Mouse (Mus musculus) spleen, postnatal 14 days (tissue): Measurements from ENCODE around the gene Sephs1.

Experiments used
- DNase-seq, 2 experiments: peaks; one replicate each; pipeline ENCODE4 v3.0.0; 2021 to 2022; ENCODE audit warnings: low spot score in 2 of 2

The Sephs1 gene

DNA sequence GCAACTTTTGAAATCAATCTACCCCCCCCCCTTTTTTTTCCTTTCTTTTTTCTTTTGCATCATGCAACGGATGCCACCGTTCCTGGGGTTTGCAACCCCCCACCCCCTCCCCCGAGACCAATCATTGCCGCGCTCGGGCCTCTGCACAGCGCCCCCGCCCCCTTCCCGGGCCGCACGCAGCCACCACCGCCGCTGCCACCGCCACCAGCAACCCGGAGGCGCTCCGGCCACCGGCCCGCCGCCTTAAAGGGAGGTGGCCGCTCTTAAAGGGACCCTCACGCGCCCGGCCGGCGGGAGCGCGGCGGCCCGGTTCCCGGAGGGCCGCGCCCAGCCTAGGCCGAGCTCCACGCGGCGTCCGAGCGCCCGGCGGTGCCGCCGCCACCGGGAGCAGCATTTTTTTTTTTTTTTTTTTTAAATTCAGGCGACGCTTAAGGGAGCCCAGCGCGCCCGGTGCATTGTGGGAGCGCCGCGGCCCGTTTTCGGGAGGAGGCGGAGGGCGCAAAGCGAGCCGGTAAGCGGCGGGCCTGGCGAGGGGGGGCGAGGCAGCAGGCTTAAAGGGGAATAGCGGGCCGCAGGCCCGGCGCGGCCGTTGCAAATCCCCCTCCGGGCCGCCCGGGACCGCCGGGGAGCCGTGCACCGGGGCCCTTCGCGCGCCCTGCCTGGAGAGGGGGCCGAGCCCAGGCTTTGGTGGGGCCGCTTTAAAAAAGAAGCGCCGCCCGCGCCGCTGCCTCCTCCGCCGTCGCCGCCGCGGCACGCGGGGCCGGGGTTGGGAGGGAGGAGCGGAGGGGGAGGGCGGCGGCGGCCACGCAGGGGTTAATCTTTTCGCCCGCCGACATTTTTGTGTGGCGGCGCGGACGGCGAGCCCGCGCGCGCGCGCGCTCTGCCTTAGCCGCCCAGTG, at the start of gene Sephs1:
TSS of gene Sephs1 (plus strand) at position 215 of the 899 bp plus-strand sequence.
- DNase-seq = peak; percentile 68 to 73

DNA sequence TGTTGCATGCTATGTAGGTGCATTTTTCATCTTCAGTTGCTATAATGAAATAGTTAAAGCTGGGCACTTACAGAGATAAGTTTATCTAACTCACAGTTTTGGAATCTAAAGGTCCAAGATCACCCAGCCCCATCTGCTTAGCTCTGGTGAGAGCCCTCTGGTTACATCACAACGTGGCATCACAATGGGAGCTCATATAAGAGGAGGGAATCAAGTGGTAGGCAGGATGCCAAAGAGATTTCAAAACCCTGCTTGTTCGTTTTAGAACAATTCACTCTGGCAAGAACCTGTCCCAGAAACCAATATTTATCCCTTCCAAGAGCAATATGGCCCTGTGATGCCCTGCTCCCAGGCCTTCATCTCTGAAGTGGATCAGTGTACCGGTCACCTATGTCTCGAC, 49.2 kb upstream of the Sephs1 start:
- no peak for DNase-seq

- DNase-seq = no peak
These were observed 31.9 kb upstream of the Sephs1 start for GRCm38 (mm10) chr2:4849449-4849848.

GRCm38 (mm10) chr2:4857186-4857585, 24.2 kb upstream of the Sephs1 start:
- no peak for DNase-seq

- no peak for DNase-seq
These were observed 23.2 kb upstream of the Sephs1 start for GRCm38 (mm10) chr2:4858161-4858560.

- DNase-seq = peak; percentile 35 to 56
These were observed 17.2 kb upstream of the Sephs1 start for GRCm38 (mm10) chr2:4864008-4864816.

- no peak for DNase-seq
These were observed 16.5 kb upstream of the Sephs1 start for GRCm38 (mm10) chr2:4864817-4865296.

DNA sequence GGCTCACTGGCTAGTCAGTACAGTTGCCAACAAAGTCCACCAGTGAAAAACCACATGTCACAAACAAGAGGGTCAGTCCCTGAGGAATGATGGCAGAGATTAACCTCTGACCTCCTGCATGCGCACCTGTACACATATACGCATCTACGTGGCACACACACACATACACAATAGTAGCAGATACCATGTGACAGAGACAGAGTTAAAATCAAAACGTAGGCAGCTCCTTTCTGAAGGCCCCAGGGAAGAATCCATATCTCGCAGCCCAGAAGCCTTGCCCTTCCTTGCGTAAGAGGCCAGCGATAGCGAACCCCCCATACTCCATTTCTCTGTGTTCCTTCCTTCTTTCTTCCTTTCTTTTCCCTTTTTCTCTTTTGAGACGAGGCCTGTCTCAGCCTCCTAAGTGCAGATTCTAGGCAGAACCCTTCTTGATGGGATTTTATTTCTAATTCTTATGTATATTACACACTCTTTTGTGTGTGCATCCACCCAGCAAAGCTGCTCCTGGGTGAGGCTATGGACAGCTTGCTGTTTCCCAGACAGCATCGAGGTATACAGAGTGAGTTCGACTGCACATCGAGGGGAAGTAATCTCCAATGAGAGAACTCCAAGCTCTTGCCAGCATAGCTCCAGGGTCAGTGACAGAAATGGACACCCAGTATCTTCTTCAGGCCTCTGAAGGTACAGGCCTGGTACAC, 13.2 kb upstream of the Sephs1 start:
- DNase-seq = no peak

DNA sequence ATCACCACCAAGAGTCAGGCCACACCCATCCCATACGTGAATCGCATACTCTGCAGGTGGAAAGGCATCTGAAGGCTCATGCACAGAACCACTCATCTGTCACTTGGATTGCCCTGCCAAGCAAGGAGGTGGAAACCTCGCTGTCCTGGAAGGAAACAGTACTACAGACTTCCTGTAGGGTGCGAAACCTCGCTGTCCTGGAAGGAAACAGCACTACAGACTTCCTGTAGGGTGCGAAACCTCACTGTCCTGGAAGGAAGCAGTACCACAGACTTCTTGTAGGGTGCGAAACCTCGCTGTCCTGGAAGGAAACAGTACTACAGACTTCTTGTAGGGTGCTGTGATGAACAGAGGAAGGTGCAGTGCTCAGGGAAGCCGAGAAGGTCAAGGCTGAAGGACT, 8.6 kb upstream of the Sephs1 start:
- no peak for DNase-seq

DNA sequence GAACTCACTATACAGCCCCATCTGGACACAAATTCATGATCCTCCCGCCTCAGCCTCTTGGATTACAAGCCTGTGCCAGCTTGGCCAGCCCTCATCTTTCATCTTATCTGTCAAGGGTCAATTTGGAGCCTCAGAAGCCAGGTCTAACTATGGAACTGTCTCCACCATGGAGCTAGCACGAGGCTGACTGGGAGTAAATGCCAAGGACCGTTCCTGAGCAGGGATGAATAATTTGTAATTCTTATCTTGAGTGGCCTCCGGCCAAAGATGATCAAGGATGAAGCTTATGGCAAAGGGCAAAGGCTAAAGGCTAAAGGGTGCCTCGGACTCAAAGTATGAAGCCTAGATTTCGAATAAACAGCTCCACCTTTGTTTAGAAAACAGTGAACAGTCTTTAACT, 8.0 kb upstream of the Sephs1 start:
- DNase-seq = no peak

GRCm38 (mm10) chr2:4875090-4875489, 6.3 kb upstream of the Sephs1 start:
- no peak for DNase-seq

GRCm38 (mm10) chr2:4876131-4876530, 5.2 kb upstream of the Sephs1 start:
- no peak for DNase-seq

GRCm38 (mm10) chr2:4880737-4881349, 521 bp upstream of the Sephs1 start:
- peak in 1 of 2 experiments; percentile 9 for DNase-seq

DNA sequence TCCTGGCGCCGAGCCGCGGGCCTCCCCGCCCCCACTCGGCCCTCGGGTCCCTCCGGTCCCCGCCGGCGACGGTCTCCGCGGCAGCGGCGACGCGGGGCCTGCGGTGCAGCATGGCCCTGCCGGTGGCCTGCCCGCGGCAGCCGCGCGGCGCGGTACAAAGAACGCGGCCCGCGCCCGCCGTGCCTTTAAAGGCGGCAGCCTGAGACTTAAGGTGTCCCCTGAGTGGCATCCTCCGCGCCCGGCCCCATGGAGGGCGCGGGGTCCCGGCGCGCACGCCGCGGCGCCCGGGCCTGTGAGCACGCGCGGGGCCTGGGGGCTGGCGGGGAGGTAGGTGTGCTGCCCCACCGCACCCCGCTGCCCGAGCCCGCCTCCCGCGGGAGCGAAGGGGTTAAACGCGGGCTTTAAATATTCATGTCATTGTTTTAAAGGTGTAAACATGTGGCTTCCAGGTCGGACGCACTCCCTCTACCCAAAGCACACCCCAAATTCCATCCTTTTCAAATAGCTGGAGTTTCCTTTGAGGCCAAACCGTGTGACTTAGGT, 956 bp downstream of the Sephs1 start:
- DNase-seq = peak; percentile 28 to 48

- DNase-seq = no peak
These were observed 1.8 kb downstream of the Sephs1 start for GRCm38 (mm10) chr2:4883009-4883704.

DNA sequence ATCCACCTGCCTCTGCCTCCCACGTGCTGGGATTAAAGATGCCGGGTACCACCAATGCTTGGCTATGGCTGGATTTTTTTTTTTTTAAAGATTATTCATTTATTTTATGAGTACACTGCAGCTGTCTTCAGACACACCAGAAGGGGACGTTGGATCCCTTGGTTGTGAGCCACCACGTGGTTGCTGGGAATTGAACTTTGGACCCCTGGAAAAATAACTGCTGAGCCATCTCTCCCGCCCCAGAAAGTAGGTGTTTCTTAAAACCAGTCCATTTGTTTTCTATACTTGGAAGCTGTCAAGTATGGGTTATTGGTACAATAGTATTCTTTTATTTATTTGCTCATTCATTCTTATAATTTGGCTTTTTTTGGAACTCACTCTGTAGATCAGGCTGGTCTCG, 5.5 kb downstream of the Sephs1 start:
- no peak for DNase-seq

GRCm38 (mm10) chr2:4895598-4895997, 14.2 kb downstream of the Sephs1 start:
- DNase-seq = no peak

- no peak for DNase-seq
These were observed 15.6 kb downstream of the Sephs1 start for GRCm38 (mm10) chr2:4896970-4897369.

- DNase-seq = no peak
These were observed 19.3 kb downstream of the Sephs1 start for GRCm38 (mm10) chr2:4900624-4901023.

DNA sequence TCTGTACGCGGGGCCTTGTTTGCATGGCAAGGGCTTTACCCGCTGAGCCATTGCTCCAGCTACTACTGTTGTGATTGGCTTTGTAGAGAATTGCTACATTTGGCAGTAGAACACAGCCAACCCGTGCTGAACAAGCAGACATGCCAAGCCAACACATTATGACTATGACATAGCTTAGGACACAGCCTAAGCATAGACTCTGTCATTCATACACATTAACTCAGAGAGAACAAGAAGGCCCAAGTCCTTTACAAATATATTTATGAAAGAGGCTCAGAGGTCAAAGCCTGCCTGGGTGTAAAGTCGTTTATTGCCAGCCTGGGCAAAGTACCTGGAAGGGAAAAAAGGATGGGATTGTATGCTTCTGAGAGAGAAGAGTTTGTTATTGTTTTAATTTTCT, 21.0 kb downstream of the Sephs1 start:
- DNase-seq = no peak

DNA sequence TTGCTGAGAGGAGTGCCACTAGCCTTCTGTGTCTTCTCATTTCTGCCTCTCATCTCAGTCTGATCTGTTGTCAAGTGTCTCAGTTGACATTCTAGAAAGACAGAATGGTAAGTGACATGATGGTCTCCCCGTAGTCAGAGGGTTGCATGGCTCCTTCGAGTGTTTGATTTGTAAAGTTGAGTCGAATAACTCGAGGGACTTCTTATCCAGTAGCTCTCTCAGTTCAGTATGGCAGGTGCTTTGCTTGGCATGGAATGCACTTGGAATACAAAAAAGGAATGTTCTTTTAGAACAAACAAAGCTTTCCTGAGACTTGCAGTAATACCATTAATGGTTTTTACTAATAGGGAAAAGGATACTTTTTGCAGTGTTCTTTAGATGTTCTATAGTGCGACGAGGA, 25.8 kb downstream of the Sephs1 start:
- DNase-seq = no peak
